Mouse (Mus musculus): ENCODE data around the gene Babam1.

GRCm38 (mm10) chr8:71445096-71445495 is 48.4 kb downstream of the Babam1 start:
- no peak for TF ChIP-seq MAX (IDR thresholded peaks at IDR 0.05)
- no peak for TF ChIP-seq CEBPB (IDR thresholded peaks at IDR 0.05; ENCODE audit: low read depth)
- no peak for TF ChIP-seq CTCF (IDR thresholded peaks at IDR 0.05; ENCODE audit: control insufficient read depth, insufficient read depth, insufficient read length)
- peak; percentile 64 for TF ChIP-seq MYOD1 (IDR thresholded peaks at IDR 0.05; ENCODE audit: control insufficient read depth, insufficient read length, low read depth)
- no peak for TF ChIP-seq MYOG (IDR thresholded peaks at IDR 0.05; ENCODE audit: control insufficient read depth, extremely low read depth, insufficient read length)
